In the genomic region with DNA sequence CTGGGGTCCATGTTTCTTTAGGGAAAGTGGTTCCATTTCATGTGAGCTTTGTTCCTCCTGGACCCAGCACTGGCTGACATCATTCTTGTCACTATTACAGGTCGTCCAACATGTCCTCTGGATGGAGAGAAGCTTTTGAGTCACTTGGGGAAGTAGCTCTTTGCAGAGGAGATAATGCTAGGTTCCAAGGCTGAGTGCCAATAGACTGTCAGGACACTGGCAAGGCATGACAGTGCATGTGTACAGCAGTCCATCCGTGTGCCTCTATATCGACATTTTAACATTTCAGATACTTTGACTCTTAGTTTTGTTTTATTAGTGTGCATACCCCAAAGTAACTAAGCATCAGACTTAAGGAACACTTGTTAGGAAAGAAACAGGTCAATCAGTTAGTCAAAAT, we compare ENCODE assay signal across 23 mouse cellular contexts.
"Had no signal": no experiment of that assay in that cellular context is flagged by ENCODE, and none has a peak within 500 bp of the region (broad histone marks: within the 10 kb centered on the region; RNA-seq: fewer than 3 reads in every experiment).

No protein-coding gene starts in this region.

- H3K4me1 ChIP-seq: liver, embryonic 12.5 days had no signal

- H3K4me3 ChIP-seq: gastrocnemius, adult 2 months; heart, embryonic 13.5 days; heart, embryonic 15.5 days; kidney, embryonic 15.5 days; limb, embryonic 13.5 days; limb, embryonic 15.5 days; liver, embryonic 12.5 days had no signal

- H3K36me3 ChIP-seq: heart, embryonic 13.5 days; heart, embryonic 15.5 days; limb, embryonic 13.5 days; limb, embryonic 15.5 days; liver, embryonic 12.5 days had no signal

- H3K9ac ChIP-seq: heart, embryonic 13.5 days; heart, embryonic 15.5 days; hindbrain, embryonic 14.5 days; kidney, embryonic 15.5 days; limb, embryonic 13.5 days; limb, embryonic 15.5 days; liver, embryonic 12.5 days; liver, embryonic 14.5 days had no signal

- H3K9me3 ChIP-seq: heart, embryonic 15.5 days; kidney, embryonic 15.5 days; limb, embryonic 13.5 days; limb, embryonic 15.5 days; liver, embryonic 12.5 days had no signal

- ATAC-seq: hindbrain, postnatal 0 days; intestine, embryonic 16.5 days; liver, embryonic 12.5 days had no signal

- DNase-seq: gastrocnemius, adult 2 months; gastrocnemius, postnatal 10 days; gastrocnemius, postnatal 25 days; heart, postnatal 14 days; heart, postnatal 36 days; kidney, adult 11 months; kidney, adult 2 months; kidney, adult 9 months; kidney, postnatal 14 days; kidney, postnatal 36 days; lung, adult 18-20 months had no signal

- H3K27me3 ChIP-seq: heart, embryonic 15.5 days; kidney, embryonic 15.5 days; limb, embryonic 15.5 days had no signal

- H3K4me2 ChIP-seq: heart, embryonic 11.5 days; heart, embryonic 13.5 days; heart, embryonic 15.5 days; hindbrain, embryonic 14.5 days; kidney, embryonic 15.5 days; limb, embryonic 13.5 days; limb, embryonic 15.5 days; liver, embryonic 12.5 days had no signal

- H3K27ac ChIP-seq: gastrocnemius, adult 2 months; heart, embryonic 13.5 days; heart, embryonic 15.5 days; hindbrain, embryonic 14.5 days; hindbrain, postnatal 0 days; kidney, embryonic 15.5 days; kidney, postnatal 0 days; limb, embryonic 13.5 days; limb, embryonic 15.5 days; liver, embryonic 12.5 days; liver, embryonic 14.5 days had no signal
